Mouse (Mus musculus) telencephalon, adult 2 months (tissue): ENCODE measurements around the gene Dad1.

ENCODE experiments used
- DNase-seq: peaks from one replicate; pipeline ENCODE4 v3.0.0-alpha.2; 2011; ENCODE audit warnings: low read depth, low spot score

Gene Dad1

GRCm38 (mm10) chr14:54253741-54254291 is at the start of gene Dad1, which contains the start of gene Abhd4:
Dad1 (minus strand) TSS chr14:54254104.
Abhd4 (plus strand) TSS chr14:54254188.
- DNase-seq: peak; percentile 99

- no peak for DNase-seq
These were observed 46.8 kb upstream of the Dad1 start for GRCm38 (mm10) chr14:54300676-54301075.

DNA sequence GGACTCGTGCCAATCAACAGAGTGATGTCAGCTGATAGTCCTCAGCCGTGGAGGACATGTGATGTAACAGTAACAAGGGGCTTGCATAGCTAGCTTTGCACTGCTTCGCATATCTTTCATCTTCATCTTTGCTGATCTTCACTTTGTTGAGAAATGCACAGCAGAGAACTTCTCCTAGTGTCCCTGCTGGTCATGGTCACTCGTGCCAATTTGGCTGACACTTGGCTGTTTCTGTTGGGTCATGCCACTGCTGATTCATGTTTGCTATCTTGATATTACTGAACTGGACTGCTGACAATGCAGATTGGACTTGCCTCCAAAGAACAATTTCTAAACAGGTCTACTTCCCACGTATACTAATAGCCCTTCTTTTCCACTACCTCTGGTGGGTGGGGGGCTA is 46.2 kb upstream of the Dad1 start:
- DNase-seq: no peak

GRCm38 (mm10) chr14:54284839-54285238 is 30.9 kb upstream of the Dad1 start, which contains the start of gene Olfr49:
Olfr49 (minus strand) TSS chr14:54284939.
- DNase-seq: no peak

GRCm38 (mm10) chr14:54276446-54276845 is 22.5 kb upstream of the Dad1 start:
- DNase-seq: no peak

DNA sequence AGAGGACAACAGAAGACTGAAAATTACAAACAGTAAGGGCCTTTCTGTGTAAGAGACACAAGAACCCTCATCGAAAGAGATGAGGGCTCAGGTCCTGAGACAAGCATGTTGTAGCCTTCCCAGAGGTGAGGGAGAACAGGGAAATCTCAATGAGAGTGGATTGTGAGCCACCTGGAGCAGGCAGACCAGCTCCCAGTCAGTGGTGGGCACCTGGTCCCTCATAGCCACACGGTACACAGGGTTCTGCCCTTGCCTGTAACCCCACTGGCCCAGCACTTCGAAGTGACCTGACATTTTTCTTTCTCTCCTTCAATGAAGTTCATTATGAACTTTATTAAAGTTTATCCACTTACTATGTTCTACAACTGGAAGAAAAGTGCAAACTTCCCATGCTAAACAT is 18.8 kb upstream of the Dad1 start:
- DNase-seq: no peak

DNA sequence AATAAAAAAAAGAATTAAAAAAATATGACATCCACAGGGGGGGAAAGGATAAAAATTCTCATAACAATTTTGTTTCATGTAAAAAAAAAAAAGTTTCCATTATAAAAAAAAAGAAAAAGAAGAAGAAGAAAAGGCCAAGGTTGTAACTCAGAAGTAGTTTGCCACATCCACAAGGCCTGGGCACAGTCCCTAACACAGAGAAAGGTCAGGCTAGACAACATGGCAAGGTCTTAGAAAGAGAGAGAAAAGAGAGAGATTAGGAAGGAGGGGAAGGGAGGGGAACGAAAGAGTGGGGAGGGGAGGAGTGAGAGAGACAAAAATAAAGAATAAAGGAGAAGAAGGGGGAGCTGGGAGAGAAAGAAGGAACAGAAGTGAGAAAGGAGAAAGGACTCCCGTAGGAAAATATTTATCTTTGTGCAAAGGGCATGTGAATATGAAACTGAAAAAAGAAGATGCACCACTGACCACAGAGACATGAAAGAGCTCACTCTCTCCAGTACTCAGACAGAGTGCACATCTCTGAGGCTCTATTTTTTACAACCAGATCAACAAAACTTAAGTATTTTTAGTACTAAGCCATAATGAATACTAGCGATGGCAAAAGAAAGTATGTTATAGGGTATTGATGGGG is 18.2 kb upstream of the Dad1 start:
- DNase-seq: no peak

DNA sequence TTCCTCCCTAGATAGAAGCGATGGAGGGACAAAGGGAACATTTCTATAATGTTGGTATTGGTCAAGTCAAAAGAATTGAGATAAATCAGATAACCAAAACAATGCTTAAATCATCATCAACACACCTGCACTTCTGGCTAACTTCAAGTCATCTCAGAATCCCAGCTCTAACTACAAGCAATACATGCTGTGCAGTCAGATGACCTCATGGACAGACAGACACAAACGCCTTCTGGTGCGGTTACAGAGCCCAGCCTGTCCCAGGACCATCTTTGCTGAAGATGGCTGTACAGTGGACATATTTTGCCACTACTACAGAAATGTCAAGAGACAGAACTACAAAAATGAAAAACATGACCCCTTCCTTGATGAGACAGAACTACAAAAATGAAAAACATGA is 16.5 kb upstream of the Dad1 start:
- DNase-seq: no peak

DNA sequence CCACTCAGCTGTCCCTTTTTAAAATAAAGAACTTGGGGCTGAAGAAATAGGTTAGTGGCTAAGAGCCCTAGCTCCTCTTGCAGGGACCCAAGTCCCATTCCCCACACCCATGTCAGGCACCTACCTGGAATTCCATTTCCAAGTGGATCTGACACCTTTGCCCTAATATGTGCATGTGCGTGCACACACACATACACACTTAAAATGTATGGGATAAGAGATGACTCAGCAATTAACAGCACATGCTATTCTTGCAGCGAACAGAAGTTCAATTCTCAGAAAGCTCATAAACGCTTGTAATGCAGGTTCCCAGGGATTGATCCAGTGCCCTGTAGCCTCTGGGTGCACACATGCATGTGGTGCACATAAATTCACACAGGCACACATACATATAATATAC is 15.7 kb upstream of the Dad1 start:
- no peak for DNase-seq

DNA sequence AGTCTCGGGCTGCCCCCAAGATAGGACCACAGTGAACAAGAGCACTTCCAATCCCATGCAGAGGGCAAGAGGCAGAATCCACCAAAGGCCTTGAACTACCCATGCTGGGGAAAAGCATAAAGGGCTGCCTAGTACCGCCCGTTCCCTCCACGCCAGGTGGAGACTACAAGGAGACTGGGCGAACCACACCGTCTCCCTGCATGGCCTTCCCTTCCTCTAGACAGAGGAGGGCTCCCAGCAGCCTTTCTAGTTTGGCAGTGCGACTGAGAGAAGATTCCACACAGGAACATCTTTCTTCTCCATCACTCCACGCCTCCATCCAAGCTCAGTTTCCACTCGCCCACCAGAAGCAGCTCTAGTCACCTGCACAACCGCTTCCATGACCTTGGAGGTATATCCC is 14.1 kb upstream of the Dad1 start:
- DNase-seq: no peak

GRCm38 (mm10) chr14:54265951-54266350 is 12.0 kb upstream of the Dad1 start:
- DNase-seq: no peak

- no peak for DNase-seq
These were observed 11.2 kb upstream of the Dad1 start for GRCm38 (mm10) chr14:54265093-54265492.

DNA sequence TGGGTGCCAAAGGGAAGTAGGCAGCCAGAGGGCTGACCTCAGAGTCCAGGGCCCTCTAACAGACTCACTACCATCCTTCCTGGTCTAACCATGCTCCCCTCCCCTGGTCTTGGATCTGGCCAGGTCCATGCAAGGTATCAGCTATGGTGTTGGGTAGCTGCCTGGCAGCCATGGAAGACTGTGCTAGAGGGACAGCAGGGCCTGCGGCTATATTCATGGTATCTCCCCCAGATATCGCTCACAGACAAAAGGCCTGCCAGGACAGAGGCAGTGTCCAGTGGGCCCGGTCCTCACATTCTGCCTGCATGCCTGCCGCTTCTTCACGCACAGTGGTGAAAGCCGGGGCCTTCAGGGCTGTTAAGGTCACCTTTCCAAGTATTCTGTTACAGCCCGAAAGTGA is 10.3 kb upstream of the Dad1 start:
- no peak for DNase-seq

GRCm38 (mm10) chr14:54263099-54263498 is 9.2 kb upstream of the Dad1 start:
- no peak for DNase-seq

DNA sequence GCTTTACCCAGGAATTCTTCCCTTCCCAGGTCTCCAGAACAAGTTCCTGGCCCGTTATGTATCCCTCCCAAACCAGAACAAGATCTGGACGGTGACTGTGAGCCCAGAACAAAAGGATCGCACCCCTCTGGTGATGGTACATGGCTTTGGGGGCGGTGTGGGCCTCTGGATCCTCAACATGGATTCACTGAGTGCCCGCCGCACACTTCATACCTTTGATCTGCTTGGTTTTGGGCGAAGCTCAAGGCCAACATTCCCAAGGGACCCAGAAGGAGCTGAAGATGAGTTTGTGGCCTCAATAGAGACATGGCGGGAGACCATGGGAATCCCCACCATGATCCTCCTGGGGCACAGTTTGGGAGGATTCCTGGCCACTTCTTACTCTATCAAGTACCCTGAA is 8.7 kb upstream of the Dad1 start:
- DNase-seq: no peak

DNA sequence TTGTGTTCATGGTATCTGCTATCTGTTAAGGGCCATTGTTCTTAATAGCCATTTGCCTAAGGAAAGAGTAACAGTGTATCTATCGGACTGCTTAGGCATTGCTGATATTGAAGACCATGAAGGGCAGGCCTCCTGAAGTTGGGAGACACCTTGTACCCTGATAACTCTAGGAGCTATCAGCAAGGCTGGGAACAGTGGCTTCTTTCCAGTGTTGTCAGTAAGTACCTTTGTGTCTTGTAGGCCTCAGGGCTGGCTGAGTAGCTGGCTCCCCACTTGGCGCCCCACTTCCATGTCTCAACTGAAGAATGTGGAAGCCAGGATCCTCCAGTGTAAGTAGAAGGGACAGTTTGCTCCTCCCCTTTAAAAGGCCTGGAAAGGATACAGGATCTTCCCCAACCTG is 7.5 kb upstream of the Dad1 start:
- no peak for DNase-seq

- no peak for DNase-seq
These were observed 6.3 kb upstream of the Dad1 start for GRCm38 (mm10) chr14:54260196-54260595.

- no peak for DNase-seq
These were observed 5.8 kb upstream of the Dad1 start for GRCm38 (mm10) chr14:54259722-54260085.

DNA sequence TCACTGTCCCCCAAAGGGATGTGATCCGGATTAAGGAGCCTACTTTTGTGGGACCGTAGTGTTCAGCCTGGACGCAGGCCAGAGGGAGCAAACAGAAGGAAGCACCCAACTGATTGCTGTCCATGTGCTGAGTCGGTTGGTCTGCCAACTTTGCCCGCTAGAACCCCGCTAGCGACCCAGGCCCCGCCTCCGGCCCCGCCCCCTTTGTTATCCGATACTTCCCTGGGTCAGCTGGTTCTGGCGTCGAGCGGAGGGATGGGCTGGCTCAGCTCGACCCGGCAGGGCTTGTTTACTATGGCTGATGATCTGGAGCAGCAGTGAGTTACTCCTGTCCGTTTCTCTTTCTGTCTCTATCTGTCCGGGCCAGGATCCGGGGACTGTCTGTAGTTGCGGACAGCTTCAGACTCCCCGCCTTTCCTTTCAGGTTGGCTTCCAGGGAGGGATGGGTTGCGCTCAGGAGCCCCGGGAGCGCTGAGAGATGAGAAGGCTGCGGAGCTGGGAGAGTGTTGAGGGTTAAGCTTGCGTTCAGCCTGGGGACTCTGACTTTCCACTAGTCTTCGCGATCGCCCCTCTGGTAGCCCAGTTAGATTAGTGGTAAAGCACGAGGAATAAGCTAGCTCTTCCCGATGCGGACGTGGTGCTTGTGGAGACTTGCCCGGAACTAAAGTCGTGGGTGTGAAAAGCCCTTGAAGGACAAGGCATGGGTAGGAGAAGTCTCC is 5.3 kb upstream of the Dad1 start:
- no peak for DNase-seq

DNA sequence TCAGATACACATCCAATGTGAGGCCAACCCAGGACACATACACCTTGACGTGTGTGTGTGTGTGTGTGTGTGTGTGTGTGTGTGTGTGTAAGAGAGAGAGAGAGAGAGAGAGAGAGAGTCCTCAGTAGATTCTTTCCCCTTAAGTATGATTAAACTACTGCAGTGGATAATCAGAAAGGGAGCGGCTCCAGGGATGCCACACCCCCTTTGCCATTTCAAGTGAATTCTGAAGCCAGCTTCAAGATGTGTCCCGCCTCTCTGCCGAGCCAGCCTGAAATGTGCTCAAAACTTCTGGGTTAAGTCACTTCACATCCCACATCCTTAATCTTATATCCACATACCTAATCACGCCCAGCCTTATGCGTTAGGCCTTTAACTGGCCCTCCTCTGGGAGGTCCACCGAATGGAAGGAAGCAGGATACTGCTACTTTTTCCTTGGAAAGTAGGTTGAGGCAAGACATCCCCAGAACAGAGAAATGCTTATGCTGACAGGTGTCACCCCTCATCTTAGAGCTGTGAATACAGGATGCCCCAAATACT is 4.3 kb upstream of the Dad1 start:
- DNase-seq: no peak

GRCm38 (mm10) chr14:54254670-54255202 is 832 bp upstream of the Dad1 start:
- DNase-seq: no peak

DNA sequence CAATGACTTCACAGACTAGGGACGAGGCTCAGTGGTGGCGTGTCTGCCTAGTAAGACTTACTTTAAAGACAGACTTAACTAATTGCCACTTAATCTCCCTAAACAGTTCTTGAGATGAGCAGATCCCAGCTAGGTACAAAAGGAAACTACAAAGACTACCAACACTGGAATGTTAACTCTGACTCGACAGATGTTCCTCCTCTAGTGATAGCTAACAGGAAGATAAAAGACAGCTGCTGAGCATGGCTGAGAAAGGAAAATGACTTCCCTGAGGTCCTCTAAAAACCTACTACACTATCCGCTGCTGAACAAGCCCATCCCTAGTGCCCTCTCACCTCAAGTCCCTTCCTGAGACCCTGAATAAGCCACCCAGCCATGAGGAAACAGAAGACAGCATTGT is 3.8 kb downstream of the Dad1 start:
- DNase-seq: no peak

DNA sequence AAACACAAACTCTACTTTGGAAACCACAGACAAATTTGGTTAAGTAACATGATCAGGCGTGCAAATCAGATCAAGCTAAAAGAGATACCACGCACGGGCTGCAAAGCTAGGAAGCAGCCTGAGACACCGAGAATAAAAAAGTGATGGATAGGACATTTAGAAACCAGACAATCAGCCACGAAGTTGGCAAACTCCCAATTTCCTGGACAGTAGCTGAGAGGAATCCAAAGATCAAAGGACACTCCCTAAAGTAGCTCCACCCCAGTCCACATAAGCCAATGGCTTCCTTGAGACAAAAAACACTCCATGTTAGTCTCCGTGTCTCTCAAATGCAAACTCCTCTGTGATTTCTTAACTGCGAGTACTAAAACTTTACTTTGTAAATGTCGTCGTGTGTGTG is 4.6 kb downstream of the Dad1 start:
- no peak for DNase-seq
